Mouse (Mus musculus) liver, embryonic 13.5 days (tissue): ENCODE measurements around the gene Pik3cd. TPM values are rescaled to one million over a fixed set of nuclear protein-coding genes. Genes with fewer than 3 reads are reported as not detected.

Source experiments
- ATAC-seq: fragments of 200-750 bp; cut with Nextera tagmentation; 2 replicates; pipeline ENCODE4 v1.8.0; 2017; ENCODE audit warnings: low read depth, mild to moderate bottlenecking, moderate number of reproducible peaks, moderate library complexity
- DNase-seq: peaks from one replicate; pipeline ENCODE4 v3.0.0; 2022
- H3K27ac ChIP-seq: fragments of 300-500 bp; sonication (generic); 2 replicates; pipeline ENCODE4 v1.5.1; 2015; ENCODE audit warnings: moderate library complexity, mild to moderate bottlenecking, inconsistent platforms
- H3K27me3 ChIP-seq: fragments of 300-500 bp; sonication (generic); 2 replicates; pipeline ENCODE4 v1.6.1; 2015; ENCODE audit warnings: mild to moderate bottlenecking, inconsistent platforms
- H3K36me3 ChIP-seq: fragments of 300-500 bp; sonication (generic); 2 replicates; pipeline ENCODE4 v1.6.1; 2015; ENCODE audit warnings: mild to moderate bottlenecking, inconsistent platforms
- H3K4me1 ChIP-seq: fragments of 300-500 bp; sonication (generic); replicated peaks from 2 replicates; pipeline ENCODE4 v1.6.1; 2015; ENCODE audit warnings: inconsistent platforms
- H3K4me2 ChIP-seq: fragments of 300-500 bp; sonication (generic); 2 replicates; pipeline ENCODE4 v1.6.1; 2015; ENCODE audit warnings: inconsistent platforms, mild to moderate bottlenecking, moderate library complexity
- H3K4me3 ChIP-seq: fragments of 300-500 bp; sonication (generic); replicated peaks from 2 replicates; pipeline ENCODE4 v1.5.1; 2015; ENCODE audit warnings: mild to moderate bottlenecking, inconsistent platforms
- H3K9ac ChIP-seq: fragments of 300-500 bp; sonication (generic); 2 replicates; pipeline ENCODE4 v1.6.1; 2015; ENCODE audit warnings: mild to moderate bottlenecking, inconsistent platforms
- H3K9me3 ChIP-seq: fragments of 300-500 bp; sonication (generic); replicated peaks from 2 replicates; pipeline ENCODE4 v1.6.1; 2016; ENCODE audit warnings: inconsistent platforms
- WGBS: fragments of 180-500 bp; shearing (Covaris S2); methylation state at CpG from one replicate; pipeline ENCODE4 v1.1.7; 2015; ENCODE audit not compliant: insufficient replicate concordance; 5-methylcytosine and 5-hydroxymethylcytosine counted together
- polyA plus RNA-seq: library from polyadenylated mRNA; unstranded; fragments of >200 nt; fragmentation: Nextera tagmentation; extraction: Ambion mirVana; gene quantifications from 2 replicates; pipeline ENCODE4 v1.2.1, GENCODE M21; 2015

Pik3cd gene
- polyA plus RNA-seq, 1 experiment from 2014 or later: 5.6 TPM

- WGBS: 50% methylated on average over 18 of the region's 18 CpGs
- Histone ChIP-seq H3K36me3 (no peaks in the 10 kb centered on the region), H3K4me1 (peaks cover 44% of the 10 kb centered on the region), H3K9ac (no peak overlapping the region), H3K4me2 (peak overlapping the region; percentile 19; the same call in 1 of the 2 replicates), H3K9me3 (no peaks in the 10 kb centered on the region), H3K27me3 (peaks cover 5% of the 10 kb centered on the region; the same call in 1 of the 2 replicates), H3K4me3 (no peak overlapping the region), H3K27ac (no peak overlapping the region)
- ATAC-seq: peak; percentile 44; the same call in 1 of the 2 replicates
- no peak for DNase-seq
Observed at GRCm38 (mm10) chr4:149701426-149702209, 753 bp downstream of the Pik3cd start.

GRCm38 (mm10) chr4:149699953-149700352 lies 2.4 kb downstream of the Pik3cd start:
- ATAC-seq: no peak
- no peak for DNase-seq
- peaks cover 55% of the 10 kb centered on the region for H3K4me1 ChIP-seq
- H3K4me3 ChIP-seq: no peak overlapping the region
- peak overlapping the region; percentile 4; the same call in 1 of the 2 replicates for H3K4me2 ChIP-seq
- WGBS: 74% methylated on average over 4 of the region's 4 CpGs
- peaks cover 5% of the 10 kb centered on the region; the same call in 1 of the 2 replicates for H3K27me3 ChIP-seq
- H3K36me3 ChIP-seq: no peaks in the 10 kb centered on the region
- H3K9ac ChIP-seq: no peak overlapping the region
- H3K9me3 ChIP-seq: no peaks in the 10 kb centered on the region
- H3K27ac ChIP-seq: no peak overlapping the region

- DNase-seq (peak; percentile 56), ATAC-seq (peak; percentile 79)
- H3K4me1 ChIP-seq: peaks cover 57% of the 10 kb centered on the region
- peak overlapping the region; percentile 71 for H3K9ac ChIP-seq
- peaks cover 5% of the 10 kb centered on the region; the same call in 1 of the 2 replicates for H3K27me3 ChIP-seq
- WGBS: under 1% methylated on average over 35 of the region's 35 CpGs
- H3K27ac ChIP-seq: peak overlapping the region; percentile 55
- H3K4me2 ChIP-seq: peak overlapping the region; percentile 79
- no peaks in the 10 kb centered on the region for H3K9me3 ChIP-seq
- peak overlapping the region; percentile 62 for H3K4me3 ChIP-seq
- no peaks in the 10 kb centered on the region for H3K36me3 ChIP-seq
Observed at GRCm38 (mm10) chr4:149698197-149698821, 4.1 kb downstream of the Pik3cd start.

- Histone ChIP-seq H3K9me3 (no peaks in the 10 kb centered on the region), H3K27ac (peak overlapping the region; percentile 55), H3K4me2 (peak overlapping the region; percentile 79), H3K27me3 (peaks cover 5% of the 10 kb centered on the region; the same call in 1 of the 2 replicates), H3K9ac (peak overlapping the region; percentile 71), H3K4me1 (peaks cover 60% of the 10 kb centered on the region), H3K36me3 (no peaks in the 10 kb centered on the region), H3K4me3 (peak overlapping the region; percentile 62)
- WGBS: 8% methylated on average over 15 of the region's 15 CpGs
- peak; percentile 51 for ATAC-seq
- no peak for DNase-seq
Observed at GRCm38 (mm10) chr4:149697506-149698196, 4.7 kb downstream of the Pik3cd start.

- Histone ChIP-seq H3K36me3 (no peaks in the 10 kb centered on the region), H3K9ac (peak overlapping the region; percentile 43), H3K4me1 (peaks cover 57% of the 10 kb centered on the region), H3K27me3 (peaks cover 5% of the 10 kb centered on the region; the same call in 1 of the 2 replicates), H3K4me3 (peak overlapping the region; percentile 62), H3K4me2 (peak overlapping the region; percentile 79), H3K27ac (peak overlapping the region; percentile 43), H3K9me3 (no peaks in the 10 kb centered on the region)
- DNase-seq (no peak), ATAC-seq (no peak)
- WGBS: 16% methylated on average over 16 of the region's 16 CpGs
Observed at GRCm38 (mm10) chr4:149696189-149696971, 6.0 kb downstream of the Pik3cd start.

DNA sequence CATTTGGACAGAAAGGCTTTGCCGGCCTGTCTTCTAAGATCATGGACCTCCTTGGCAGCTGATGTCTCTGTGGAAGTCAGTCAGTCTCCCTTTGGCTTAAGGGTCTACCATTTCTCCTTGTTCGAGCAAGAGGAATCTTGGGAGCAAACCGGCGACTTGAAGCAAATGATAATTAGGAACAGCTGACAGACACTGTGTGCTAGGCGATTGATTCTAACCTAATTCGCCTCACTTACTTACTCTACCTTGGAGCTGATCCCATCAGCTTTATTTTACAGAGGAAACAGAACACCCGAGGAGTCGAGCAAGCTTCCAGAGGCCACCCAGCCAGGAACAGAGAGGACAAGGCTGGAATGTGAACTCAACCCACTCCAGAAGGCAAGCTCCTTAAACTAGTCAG lies 11.0 kb downstream of the Pik3cd start:
- Histone ChIP-seq H3K4me3 (no peak overlapping the region), H3K36me3 (no peaks in the 10 kb centered on the region), H3K27ac (peak overlapping the region; percentile 14; the same call in 1 of the 2 replicates), H3K27me3 (no peaks in the 10 kb centered on the region), H3K9me3 (no peaks in the 10 kb centered on the region), H3K4me2 (peak overlapping the region; percentile 32), H3K9ac (0 out of 2 replicates have a peak overlapping the region, but pooled peaks have one; percentile 4), H3K4me1 (peaks cover 44% of the 10 kb centered on the region)
- 51% methylated on average over 8 of the region's 8 CpGs for WGBS
- DNase-seq (no peak), ATAC-seq (no peak)

DNA sequence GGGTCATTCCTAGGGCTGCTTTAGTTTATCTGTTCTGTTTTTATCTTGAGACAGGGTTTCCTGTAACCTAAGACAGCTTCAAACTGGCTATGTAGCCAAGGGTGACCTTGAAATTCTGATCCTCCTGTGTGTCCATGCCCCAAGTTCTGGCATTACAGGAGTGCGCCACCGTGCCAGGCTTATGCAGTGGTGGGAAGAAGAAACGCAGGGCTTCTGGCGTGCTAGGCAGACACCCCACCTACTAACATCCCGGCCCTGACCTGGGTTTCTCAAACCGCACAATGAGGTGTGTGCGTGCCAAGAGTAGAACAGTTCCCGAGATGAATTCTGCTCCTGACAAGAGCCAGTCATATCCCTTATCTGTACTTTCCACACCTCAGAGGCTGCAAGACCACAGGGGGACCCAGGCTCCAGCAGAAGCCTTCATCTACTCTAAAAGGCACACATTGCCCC lies 11.5 kb downstream of the Pik3cd start:
- ATAC-seq (peak; percentile 83), DNase-seq (peak; percentile 18)
- Histone ChIP-seq H3K4me3 (no peak overlapping the region), H3K36me3 (no peaks in the 10 kb centered on the region), H3K27me3 (no peaks in the 10 kb centered on the region), H3K4me2 (peak overlapping the region; percentile 32), H3K27ac (peak overlapping the region; percentile 55; the same call in 1 of the 2 replicates), H3K9ac (0 out of 2 replicates have a peak overlapping the region, but pooled peaks have one; percentile 4), H3K9me3 (no peaks in the 10 kb centered on the region), H3K4me1 (peaks cover 39% of the 10 kb centered on the region)
- 25% methylated on average over 8 of the region's 8 CpGs for WGBS

DNA sequence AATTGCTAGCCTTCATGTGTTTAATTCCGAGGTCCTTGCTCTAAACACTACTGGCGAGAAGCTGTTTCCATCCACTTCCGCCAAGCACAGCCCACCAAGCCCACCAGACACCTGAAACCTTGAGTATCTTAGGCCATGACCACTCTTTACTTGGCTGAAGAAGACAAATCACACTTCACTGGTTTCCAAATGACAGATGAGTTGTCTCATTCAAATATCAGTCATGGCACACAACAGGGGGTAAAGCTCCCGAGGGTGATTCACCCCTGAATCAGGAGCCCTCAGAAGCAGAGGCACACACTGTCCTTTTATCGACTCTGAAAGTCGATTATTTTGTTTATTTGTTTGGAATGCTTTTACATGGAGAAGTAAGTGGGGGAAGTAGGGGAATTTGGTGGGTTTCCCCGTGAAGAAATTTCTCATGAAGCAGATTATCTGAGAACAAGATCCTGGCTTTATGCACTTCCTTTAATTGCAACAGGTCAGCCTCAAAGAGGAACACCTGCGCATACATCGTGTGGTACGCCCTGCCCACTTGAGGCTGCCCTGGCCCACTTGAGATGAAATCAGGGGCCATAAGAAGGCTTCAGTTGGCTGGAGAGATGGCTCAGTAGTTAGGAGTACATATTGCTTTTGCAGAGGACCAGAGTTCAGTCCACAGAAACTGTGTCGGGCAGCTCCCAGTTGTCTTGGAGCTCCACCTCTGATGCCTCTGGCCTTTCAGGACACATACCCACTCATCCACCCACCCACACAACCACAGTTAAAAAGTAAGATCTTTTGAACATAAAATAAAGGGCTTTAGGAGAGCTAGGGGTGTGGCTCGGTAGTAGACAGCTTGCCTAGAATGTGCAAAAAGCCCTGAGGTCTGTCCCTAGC lies 12.3 kb downstream of the Pik3cd start:
- Histone ChIP-seq H3K4me2 (peak overlapping the region; percentile 32), H3K27ac (peak overlapping the region; percentile 55; the same call in 1 of the 2 replicates), H3K4me3 (no peak overlapping the region), H3K27me3 (no peaks in the 10 kb centered on the region), H3K9ac (no peak overlapping the region), H3K9me3 (no peaks in the 10 kb centered on the region), H3K4me1 (peaks cover 31% of the 10 kb centered on the region), H3K36me3 (no peaks in the 10 kb centered on the region)
- DNase-seq: no peak
- ATAC-seq: no peak
- WGBS: 62% methylated on average over 12 of the region's 12 CpGs

DNA sequence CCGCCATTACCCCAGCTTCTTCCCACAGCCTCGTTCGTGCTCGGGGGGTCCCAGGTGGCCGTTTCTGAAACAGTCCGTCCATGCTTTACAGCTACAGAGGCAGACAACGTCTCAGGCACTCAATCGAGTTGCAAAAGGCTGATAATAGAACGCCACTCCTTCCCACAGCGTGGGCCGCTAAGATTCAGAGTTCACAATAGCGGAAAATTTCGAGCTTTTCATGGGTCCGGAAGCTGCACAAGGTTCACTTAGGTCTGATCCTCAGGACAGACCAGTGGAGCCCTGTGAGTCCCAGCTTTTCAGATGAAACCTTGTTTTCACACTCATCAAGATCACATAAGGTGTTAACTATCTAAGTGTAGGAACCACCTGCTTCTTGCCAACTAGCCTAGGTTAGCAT lies 13.5 kb downstream of the Pik3cd start:
- no peaks in the 10 kb centered on the region for H3K27me3 ChIP-seq
- H3K4me2 ChIP-seq: no peak overlapping the region
- H3K27ac ChIP-seq: no peak overlapping the region
- H3K9me3 ChIP-seq: no peaks in the 10 kb centered on the region
- no peak overlapping the region for H3K9ac ChIP-seq
- ATAC-seq (no peak), DNase-seq (no peak)
- 71% methylated on average over 14 of the region's 14 CpGs for whole genome bisulfite sequencing
- no peak overlapping the region for H3K4me3 ChIP-seq
- H3K36me3 ChIP-seq: no peaks in the 10 kb centered on the region
- peaks cover 31% of the 10 kb centered on the region for H3K4me1 ChIP-seq
